Mouse (Mus musculus) midbrain, embryonic 10.5 days (tissue): ENCODE data around the gene Gucy2f. TPM values are rescaled to one million over a fixed set of nuclear protein-coding genes. Genes with fewer than 3 reads are reported as not detected.
A peak's percentile ranks its signal among the peaks of the same experiment; 100 is the strongest.

Experiments
- DNase-seq: peaks from one replicate; pipeline ENCODE4 v3.0.0-alpha.2; 2017; ENCODE audit warnings: low spot score
- H3K27ac ChIP-seq: fragments of 300-500 bp; sonication (generic); replicated peaks from 2 replicates; pipeline ENCODE4 v1.5.1; 2016; ENCODE audit warnings: mild to moderate bottlenecking
- H3K27me3 ChIP-seq: fragments of 300-500 bp; sonication (generic); 2 replicates; pipeline ENCODE4 v1.6.1; 2016; ENCODE audit warnings: low read depth, mild to moderate bottlenecking; ENCODE audit not compliant: poor library complexity, severe bottlenecking
- H3K36me3 ChIP-seq: fragments of 300-500 bp; sonication (generic); 2 replicates; pipeline ENCODE4 v1.6.1; 2016; ENCODE audit warnings: mild to moderate bottlenecking, moderate library complexity
- H3K4me1 ChIP-seq: fragments of 300-500 bp; sonication (generic); 2 replicates; pipeline ENCODE4 v1.6.1; 2016
- H3K4me3 ChIP-seq: fragments of 300-500 bp; sonication (generic); 2 replicates; pipeline ENCODE4 v1.5.1; 2016; ENCODE audit warnings: mild to moderate bottlenecking, moderate library complexity
- H3K9me3 ChIP-seq: fragments of 300-500 bp; sonication (generic); replicated peaks from 2 replicates; pipeline ENCODE4 v1.6.1; 2016; ENCODE audit warnings: mild to moderate bottlenecking
- WGBS: fragments of 180-500 bp; shearing (Covaris S2); methylation state at CpG from one replicate; pipeline ENCODE4 v1.1.7; 2016; 5-methylcytosine and 5-hydroxymethylcytosine counted together
- polyA plus RNA-seq: library from polyadenylated mRNA; unstranded; fragments of >200 nt; fragmentation: Nextera tagmentation; extraction: Ambion mirVana; gene quantifications from 2 replicates; pipeline ENCODE4 v1.2.1, GENCODE M21; 2016

Gene Gucy2f
- polyA plus RNA-seq, 1 experiment from 2014 or later: not detected

GRCm38 (mm10) chrX:142189023-142189703, 7.6 kb downstream of the Gucy2f start:
- 28% methylated on average over 22 of the region's 22 CpGs for WGBS

GRCm38 (mm10) chrX:142182026-142182425, 14.7 kb downstream of the Gucy2f start:
- no peak for DNase-seq
- no peak overlapping the region for H3K27ac ChIP-seq
- no peaks in the 10 kb centered on the region for H3K4me1 ChIP-seq
- WGBS: 90% methylated on average over 2 of the region's 2 CpGs
- H3K9me3 ChIP-seq: no peaks in the 10 kb centered on the region
- no peak overlapping the region for H3K4me3 ChIP-seq
- no peaks in the 10 kb centered on the region for H3K36me3 ChIP-seq
- peaks cover 97% of the 10 kb centered on the region for H3K27me3 ChIP-seq

More at GRCm38 (mm10) chrX:142189023-142189703, 7.6 kb downstream of the Gucy2f start:
- Histone ChIP-seq H3K36me3 (no peaks in the 10 kb centered on the region), H3K27me3 (peaks cover 89% of the 10 kb centered on the region), H3K4me3 (no peak overlapping the region), H3K9me3 (no peaks in the 10 kb centered on the region), H3K4me1 (no peaks in the 10 kb centered on the region), H3K27ac (peak overlapping the region; percentile 42; the same call in 1 of the 2 replicates)
- peak; percentile 58 for DNase-seq

DNA sequence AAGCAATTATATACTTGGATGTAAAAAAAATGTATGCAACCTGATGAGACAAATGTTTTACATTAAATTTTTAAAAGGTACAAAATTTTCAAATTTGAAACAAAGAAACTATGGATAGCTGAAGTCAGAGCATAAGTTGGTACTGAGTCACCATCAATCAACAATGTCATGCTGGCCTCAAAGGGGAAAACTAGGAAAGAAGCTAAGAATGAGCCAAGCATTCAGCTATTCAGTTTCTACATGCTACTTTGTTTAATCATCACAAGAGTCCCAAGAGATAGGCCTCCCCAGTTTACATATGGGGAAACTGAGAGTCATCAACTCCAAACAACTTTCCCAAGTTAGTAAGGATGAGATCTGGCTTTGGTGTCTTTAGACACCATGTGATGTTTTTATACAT, 19.8 kb downstream of the Gucy2f start:
- no peak for DNase-seq
- H3K27ac ChIP-seq: no peak overlapping the region
- H3K4me3 ChIP-seq: no peak overlapping the region
- H3K9me3 ChIP-seq: no peaks in the 10 kb centered on the region
- H3K36me3 ChIP-seq: no peaks in the 10 kb centered on the region
- H3K4me1 ChIP-seq: no peaks in the 10 kb centered on the region
- peaks cover 97% of the 10 kb centered on the region for H3K27me3 ChIP-seq

- Histone ChIP-seq H3K27ac (no peak overlapping the region), H3K4me3 (no peak overlapping the region), H3K9me3 (no peaks in the 10 kb centered on the region), H3K36me3 (no peaks in the 10 kb centered on the region), H3K4me1 (peaks cover 9% of the 10 kb centered on the region; the same call in 1 of the 2 replicates), H3K27me3 (peaks cover 94% of the 10 kb centered on the region)
- no peak for DNase-seq
Measured at GRCm38 (mm10) chrX:142115779-142116178, 81.0 kb downstream of the Gucy2f start.

DNA sequence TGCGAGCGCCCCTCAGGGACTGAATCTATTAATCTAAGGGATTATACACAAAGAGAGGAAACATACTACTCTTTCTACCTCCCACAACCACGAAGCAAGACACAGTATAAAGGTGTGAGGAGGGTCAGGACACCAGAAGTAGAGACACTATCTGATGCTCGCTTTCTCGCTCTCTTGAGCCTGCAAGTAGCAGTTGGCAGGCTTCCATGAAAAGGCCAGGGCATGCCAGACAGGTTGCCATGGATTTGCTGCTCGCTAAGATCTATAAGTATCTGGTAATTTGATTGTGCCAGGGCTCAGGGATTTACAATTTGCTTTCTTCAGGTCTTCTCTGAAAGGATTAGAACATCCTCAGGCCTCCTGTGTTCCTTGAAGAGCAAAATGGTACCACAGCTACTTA, 85.5 kb downstream of the Gucy2f start:
- Histone ChIP-seq H3K9me3 (no peaks in the 10 kb centered on the region), H3K36me3 (no peaks in the 10 kb centered on the region), H3K4me1 (peaks cover 9% of the 10 kb centered on the region; the same call in 1 of the 2 replicates), H3K27me3 (peaks cover 96% of the 10 kb centered on the region), H3K4me3 (no peak overlapping the region), H3K27ac (no peak overlapping the region)
- no peak for DNase-seq
- 53% methylated on average over 6 of the region's 6 CpGs for WGBS

- H3K4me3 ChIP-seq: no peak overlapping the region
- 59% methylated on average over 3 of the region's 3 CpGs for WGBS
- no peaks in the 10 kb centered on the region for H3K4me1 ChIP-seq
- no peak overlapping the region for H3K27ac ChIP-seq
- H3K36me3 ChIP-seq: no peaks in the 10 kb centered on the region
- H3K9me3 ChIP-seq: no peaks in the 10 kb centered on the region
- no peak for DNase-seq
- H3K27me3 ChIP-seq: peaks cover 95% of the 10 kb centered on the region
Measured at GRCm38 (mm10) chrX:142096904-142097303, 99.8 kb downstream of the Gucy2f start.

DNA sequence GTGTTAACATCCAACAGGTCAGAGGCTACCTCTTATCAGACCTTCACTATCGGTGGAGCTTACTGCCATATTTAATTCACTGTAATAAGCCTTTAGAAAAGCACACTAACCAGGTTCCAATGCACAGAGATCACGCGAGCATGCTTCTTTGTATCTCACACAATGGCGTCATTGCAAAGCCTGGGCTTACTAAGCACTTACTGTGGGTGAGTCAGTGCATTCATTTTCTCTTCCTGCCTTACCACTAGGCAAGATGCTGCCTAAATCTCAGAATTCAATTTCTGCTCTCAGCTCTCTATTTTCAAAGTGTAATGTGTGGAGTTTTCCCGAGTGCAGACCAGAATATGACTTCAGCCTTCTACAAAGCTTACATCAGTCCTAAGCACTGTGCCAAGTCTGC, 101.2 kb downstream of the Gucy2f start:
- Histone ChIP-seq H3K4me3 (no peak overlapping the region), H3K4me1 (no peaks in the 10 kb centered on the region), H3K36me3 (no peaks in the 10 kb centered on the region), H3K27me3 (peaks cover 96% of the 10 kb centered on the region), H3K9me3 (no peaks in the 10 kb centered on the region), H3K27ac (no peak overlapping the region)
- 79% methylated on average over 5 of the region's 5 CpGs for WGBS
- no peak for DNase-seq

DNA sequence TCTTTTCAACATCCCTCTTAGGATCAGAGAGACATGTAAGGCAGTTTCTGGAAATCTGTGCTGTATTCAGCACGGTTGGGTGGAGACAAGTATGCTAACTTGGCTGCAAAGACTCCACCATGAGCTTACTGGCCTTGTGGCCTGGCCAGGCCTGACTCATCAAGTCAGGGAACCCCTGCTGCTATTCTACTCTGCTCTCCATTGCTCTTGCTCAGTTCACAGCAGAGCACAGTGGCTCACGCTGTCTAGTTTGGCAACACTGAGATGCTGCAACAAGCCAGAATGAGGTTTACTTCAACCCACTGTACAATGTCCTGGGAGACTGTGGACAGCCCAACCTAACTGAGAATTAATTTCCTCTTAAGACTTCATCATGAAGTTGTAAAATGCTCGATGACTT, 134.1 kb downstream of the Gucy2f start:
- Histone ChIP-seq H3K27ac (no peak overlapping the region), H3K27me3 (peaks cover 96% of the 10 kb centered on the region), H3K36me3 (no peaks in the 10 kb centered on the region), H3K9me3 (no peaks in the 10 kb centered on the region), H3K4me3 (no peak overlapping the region), H3K4me1 (no peaks in the 10 kb centered on the region)
- no peak for DNase-seq
- 88% methylated on average over 3 of the region's 3 CpGs for WGBS

Other genes with a start within 250 kb of the Gucy2f start
- 8.8 and 9.4 TPM in 2 replicates for gene Nxt2, start 29.8 kb upstream of the Gucy2f start, polyA plus RNA-seq
- gene Kcne1l, start 109.4 kb upstream of the Gucy2f start, polyA plus RNA-seq: 11.4 and 13.5 TPM in 2 replicates
- gene Acsl4, start 193.6 kb upstream of the Gucy2f start, polyA plus RNA-seq: 22.0 and 24.3 TPM in 2 replicates